Mouse (Mus musculus): ENCODE results near the gene F9. TPM values are rescaled to one million over a fixed set of nuclear protein-coding genes. Genes with fewer than 3 reads are reported as not detected.

Gene F9
- polyA plus RNA-seq (2012; rRNA removed) = 0.01 TPM in 1 of 2 replicates, not detected in the other

GRCm38 (mm10) chrX:59999221-60000083 is at the start of gene F9:
Gene F9 (plus strand): TSS chrX:59999464.

Other genes with a start within 250 kb of the F9 start
- 0.43 and 0.48 TPM in 2 replicates for gene Mcf2, start 179.6 kb downstream of the F9 start, polyA plus RNA-seq (2012; rRNA removed)

Data from central nervous system, embryonic 11.5 days (tissue).